In genomic region chr3:130963625-130964024, GRCm38 (mm10) we compare ENCODE assay signal across 10 mouse cellular contexts.
DNase-seq lines count a peak whose midpoint lies in the region; ATAC-seq and TF ChIP-seq lines count a peak whose summit lies in the region.
"Had no signal": no experiment of that assay in that cellular context is flagged by ENCODE, and none has a peak within 500 bp of the region (broad histone marks: within the 10 kb centered on the region; RNA-seq: fewer than 3 reads in every experiment).

No protein-coding gene starts in this region.

- H3K4me1 ChIP-seq in kidney, embryonic 15.5 days: peaks cover 13% of the 10 kb centered on the region; the same call in 1 of the 2 replicates
- H3K4me1 ChIP-seq in kidney, adult 2 months (ENCODE audit: control insufficient read depth, insufficient read depth, low read length): no peaks in the 10 kb centered on the region
- H3K4me1 ChIP-seq in embryonic facial prominence, embryonic 14.5 days (ENCODE audit: control insufficient read depth, insufficient read depth, low read length): peaks cover 6% of the 10 kb centered on the region; the same call in 1 of the 2 replicates
- H3K4me1 ChIP-seq in limb, embryonic 14.5 days (ENCODE audit: control insufficient read depth, insufficient read depth, low read length): peaks cover 6% of the 10 kb centered on the region; the same call in 1 of the 2 replicates
- H3K4me1 ChIP-seq in intestine, embryonic 15.5 days (replicated peaks): no peaks in the 10 kb centered on the region
- H3K4me1 ChIP-seq in heart, adult 2 months (ENCODE audit: control insufficient read depth, insufficient read depth, low read length): no peaks in the 10 kb centered on the region

- no peaks in the 10 kb centered on the region for H3K9me3 ChIP-seq in kidney, embryonic 15.5 days (replicated peaks)
- H3K9me3 ChIP-seq in embryonic facial prominence, embryonic 14.5 days (ENCODE audit: control insufficient read depth, low read length): no peaks in the 10 kb centered on the region
- H3K9me3 ChIP-seq in limb, embryonic 14.5 days (ENCODE audit: control insufficient read depth, low read length): no peaks in the 10 kb centered on the region
- H3K9me3 ChIP-seq in intestine, embryonic 15.5 days: no peaks in the 10 kb centered on the region

- peak overlapping the region; percentile 45 for H3K4me2 ChIP-seq in kidney, embryonic 15.5 days
- peak overlapping the region; percentile 41 for H3K4me2 ChIP-seq in embryonic facial prominence, embryonic 14.5 days (ENCODE audit: low read depth, low read length)
- H3K4me2 ChIP-seq in limb, embryonic 14.5 days (replicated peaks; ENCODE audit: low read depth, low read length, severe bottlenecking): peak overlapping the region; percentile 39
- H3K4me2 ChIP-seq in intestine, embryonic 15.5 days (replicated peaks): no peak overlapping the region

- no peak for ATAC-seq in kidney, embryonic 15.5 days (replicated peaks; ENCODE audit: low FRiP score)
- ATAC-seq in embryonic facial prominence, embryonic 14.5 days (ENCODE audit: low read depth): no peak
- no peak for ATAC-seq in limb, embryonic 14.5 days (ENCODE audit: low FRiP score, low read depth)
- ATAC-seq in intestine, embryonic 15.5 days: no peak

- H3K27me3 ChIP-seq in kidney, embryonic 15.5 days: peaks cover 6% of the 10 kb centered on the region; the same call in 1 of the 2 replicates
- H3K27me3 ChIP-seq in kidney, adult 2 months (replicated peaks; ENCODE audit: control insufficient read depth, insufficient read depth, low read length): no peaks in the 10 kb centered on the region
- no peaks in the 10 kb centered on the region for H3K27me3 ChIP-seq in embryonic facial prominence, embryonic 14.5 days (replicated peaks; ENCODE audit: control insufficient read depth, insufficient read depth, low read length)
- H3K27me3 ChIP-seq in limb, embryonic 14.5 days (ENCODE audit: control insufficient read depth, insufficient read depth, low read length): no peaks in the 10 kb centered on the region
- no peaks in the 10 kb centered on the region for H3K27me3 ChIP-seq in intestine, embryonic 15.5 days (replicated peaks)
- H3K27me3 ChIP-seq in heart, adult 2 months (ENCODE audit: control insufficient read depth, insufficient read depth, low read length): no peaks in the 10 kb centered on the region

- no peak overlapping the region for H3K27ac ChIP-seq in kidney, embryonic 15.5 days
- H3K27ac ChIP-seq in kidney, adult 2 months (ENCODE audit: insufficient read depth, low read depth, low read length): no peak overlapping the region
- H3K27ac ChIP-seq in embryonic facial prominence, embryonic 14.5 days (replicated peaks; ENCODE audit: low read depth, low read length): no peak overlapping the region
- H3K27ac ChIP-seq in limb, embryonic 14.5 days (replicated peaks; ENCODE audit: low read depth, low read length): 0 out of 2 replicates have a peak overlapping the region, but pooled peaks have one; percentile 19
- H3K27ac ChIP-seq in intestine, embryonic 15.5 days: no peak overlapping the region
- H3K27ac ChIP-seq in heart, adult 2 months: no peak overlapping the region

- 28% methylated on average over 11 of the region's 11 CpGs for WGBS in kidney, embryonic 15.5 days
- 22% methylated on average over 11 of the region's 11 CpGs for WGBS in kidney, adult 2 months
- 20% methylated on average over 11 of the region's 11 CpGs for WGBS in embryonic facial prominence, embryonic 14.5 days
- WGBS in limb, embryonic 14.5 days: 19% methylated on average over 11 of the region's 11 CpGs
- WGBS in intestine, embryonic 15.5 days: 35% methylated on average over 11 of the region's 11 CpGs
- WGBS in heart, adult 2 months: 57% methylated on average over 11 of the region's 11 CpGs

- no peaks in the 10 kb centered on the region for H3K36me3 ChIP-seq in kidney, embryonic 15.5 days
- H3K36me3 ChIP-seq in kidney, adult 2 months (ENCODE audit: control insufficient read depth, insufficient read depth, low read length): no peaks in the 10 kb centered on the region
- no peaks in the 10 kb centered on the region for H3K36me3 ChIP-seq in embryonic facial prominence, embryonic 14.5 days (ENCODE audit: control insufficient read depth, insufficient read depth, low read length)
- H3K36me3 ChIP-seq in limb, embryonic 14.5 days (ENCODE audit: control insufficient read depth, insufficient read depth, low read length): no peaks in the 10 kb centered on the region
- no peaks in the 10 kb centered on the region for H3K36me3 ChIP-seq in intestine, embryonic 15.5 days
- no peaks in the 10 kb centered on the region for H3K36me3 ChIP-seq in heart, adult 2 months (ENCODE audit: control insufficient read depth, insufficient read depth, low read length)

- no peak for TF ChIP-seq CTCF in kidney, adult 2 months (conservative IDR thresholded peaks at IDR 0.05; ENCODE audit: insufficient read depth, insufficient read length, low read depth, low read length)
- TF ChIP-seq CTCF in heart, adult 2 months (IDR thresholded peaks at IDR 0.05): no peak

- H3K79me2 ChIP-seq in heart, adult 2 months (replicated peaks; ENCODE audit: control insufficient read depth, insufficient read depth, low read length): no peaks in the 10 kb centered on the region

- 0 out of 2 replicates have a peak overlapping the region, but pooled peaks have one; percentile 6 for H3K4me3 ChIP-seq in kidney, embryonic 15.5 days (replicated peaks)
- no peak overlapping the region for H3K4me3 ChIP-seq in kidney, adult 2 months (ENCODE audit: insufficient read depth, low read depth, low read length)
- 0 out of 2 replicates have a peak overlapping the region, but pooled peaks have one; percentile 1 for H3K4me3 ChIP-seq in embryonic facial prominence, embryonic 14.5 days (ENCODE audit: low read depth, low read length)
- peak overlapping the region; percentile 14; the same call in 1 of the 2 replicates for H3K4me3 ChIP-seq in limb, embryonic 14.5 days (replicated peaks; ENCODE audit: low read length)
- H3K4me3 ChIP-seq in intestine, embryonic 15.5 days (replicated peaks): no peak overlapping the region
- H3K4me3 ChIP-seq in heart, adult 2 months: no peak overlapping the region

- no peak for DNase-seq in kidney, adult 2 months
- peak; percentile 35 to 44 for DNase-seq in B cell, adult 2 months
- DNase-seq in embryonic facial prominence, embryonic 14.5 days (ENCODE audit: low spot score): peak; percentile 51
- DNase-seq in limb, embryonic 14.5 days (ENCODE audit: low spot score): no peak
- no peak for DNase-seq in adrenal gland, postnatal 10 days
- DNase-seq in heart, adult 2 months: no peak
- DNase-seq: heart, adult 18-20 months; liver had no signal

- TF ChIP-seq POLR2A in kidney, adult 2 months (IDR thresholded peaks at IDR 0.05; ENCODE audit: low read depth, low read length): no peak
- no peak for TF ChIP-seq POLR2A in limb, embryonic 14.5 days (IDR thresholded peaks at IDR 0.05; ENCODE audit: borderline replicate concordance, extremely low read depth, insufficient read depth, insufficient read length)
- TF ChIP-seq POLR2A in heart, adult 2 months (IDR thresholded peaks at IDR 0.05; ENCODE audit: insufficient read depth, low read depth, low read length): no peak

- intact Hi-C loops in heart, adult 2 months (cut with DNase I): no loop called here

- TF ChIP-seq EP300 in heart, adult 2 months (IDR thresholded peaks at IDR 0.05; ENCODE audit: insufficient read depth, low read depth, low read length): no peak

- H3K9ac ChIP-seq in kidney, embryonic 15.5 days: no peak overlapping the region
- H3K9ac ChIP-seq in embryonic facial prominence, embryonic 14.5 days (ENCODE audit: low read depth, low read length): no peak overlapping the region
- H3K9ac ChIP-seq in limb, embryonic 14.5 days (ENCODE audit: low read depth, low read length, severe bottlenecking): no peak overlapping the region; the same call in 1 of the 2 replicates
- no peak overlapping the region for H3K9ac ChIP-seq in intestine, embryonic 15.5 days
- H3K9ac ChIP-seq in heart, adult 2 months (ENCODE audit: low read depth, low read length): no peak overlapping the region

Comparison
In these comparisons a context has a peak if more than half of its experiments do, and no peak if none do; other contexts are left out.
1. H3K4me3 ChIP-seq: peak in kidney, embryonic 15.5 days (single experiment), embryonic facial prominence, embryonic 14.5 days (single experiment) and limb, embryonic 14.5 days (single experiment); none in kidney, adult 2 months (single experiment), intestine, embryonic 15.5 days (single experiment) and heart, adult 2 months (single experiment).
2. DNase-seq: peak in B cell, adult 2 months (2 of 2) and embryonic facial prominence, embryonic 14.5 days (single experiment); none in kidney, adult 2 months (single experiment), limb, embryonic 14.5 days (single experiment), adrenal gland, postnatal 10 days (single experiment) and heart, adult 2 months (0 of 2).